Mouse (Mus musculus) fat pad, adult 2 months (tissue): ENCODE measurements around the gene Dhx32.

Experiments used
- DNase-seq: peaks from one replicate; pipeline ENCODE4 v3.0.0-alpha.2; 2011; ENCODE audit warnings: low read depth, low spot score; ENCODE audit errors: extremely low read depth

The Dhx32 gene

DNA sequence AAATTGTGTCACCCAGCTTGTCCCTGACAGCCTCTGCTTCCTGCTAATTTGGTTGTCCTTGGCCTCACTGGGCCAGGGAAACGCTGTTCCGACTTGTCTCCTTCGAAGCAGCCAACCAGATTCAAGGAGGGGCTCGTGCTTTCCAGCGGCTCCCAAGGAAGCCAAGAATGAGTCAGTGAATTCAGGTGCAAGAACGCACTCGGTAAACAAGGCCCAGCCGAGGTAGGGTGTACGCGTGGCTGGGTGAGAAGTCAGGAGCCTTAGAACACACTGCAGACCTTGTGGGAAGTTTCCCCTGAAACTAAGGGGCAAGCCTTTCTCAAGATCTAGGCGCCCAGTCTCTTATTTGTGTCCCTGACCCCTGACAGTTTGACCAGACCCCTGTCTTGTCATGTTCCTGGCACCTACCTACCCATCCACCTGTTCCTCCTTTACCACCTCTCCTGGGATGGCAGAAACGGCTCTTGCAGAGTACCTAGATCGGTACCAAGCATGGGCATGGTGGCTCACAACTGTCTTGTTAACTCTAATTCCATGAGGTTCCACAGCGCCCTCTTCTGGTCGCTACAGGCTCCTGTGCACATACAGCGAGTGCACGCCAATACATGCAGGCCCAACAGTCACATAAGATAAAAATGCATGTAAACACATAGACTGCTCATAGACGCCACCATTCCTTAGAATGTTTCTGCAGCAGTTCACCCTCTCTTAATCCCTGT lies at the start of gene Dhx32:
Dhx32 (minus strand) TSS at position 10 of the 719 bp plus-strand sequence.
- no peak for DNase-seq

DNA sequence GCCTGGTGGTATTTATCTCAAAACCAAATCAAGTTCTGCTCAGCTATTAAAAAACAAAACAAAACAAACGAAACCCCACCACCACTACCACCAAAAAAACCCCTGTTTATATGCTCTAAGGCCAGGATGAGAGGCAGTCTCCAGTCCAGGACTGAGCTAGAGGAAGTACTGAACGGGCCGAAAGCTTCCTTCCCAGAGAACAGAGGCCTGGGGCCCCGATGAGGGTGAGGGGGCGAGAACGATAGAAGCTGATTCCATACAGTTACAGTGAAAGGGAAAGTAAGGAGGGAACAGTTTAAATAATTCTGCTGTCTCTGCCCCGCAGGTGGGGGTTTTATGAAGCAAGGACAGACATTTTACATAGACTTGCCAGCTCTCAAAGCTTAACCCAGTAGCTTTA lies 47.1 kb upstream of the Dhx32 start:
- no peak for DNase-seq

GRCm38 (mm10) chr7:133828514-133828913 lies 46.0 kb upstream of the Dhx32 start:
- no peak for DNase-seq

GRCm38 (mm10) chr7:133824579-133824978 lies 42.1 kb upstream of the Dhx32 start:
- no peak for DNase-seq

GRCm38 (mm10) chr7:133823751-133824150 lies 41.2 kb upstream of the Dhx32 start:
- no peak for DNase-seq

GRCm38 (mm10) chr7:133813331-133813730 lies 30.8 kb upstream of the Dhx32 start:
- no peak for DNase-seq

GRCm38 (mm10) chr7:133812927-133813326 lies 30.4 kb upstream of the Dhx32 start:
- DNase-seq: no peak

DNA sequence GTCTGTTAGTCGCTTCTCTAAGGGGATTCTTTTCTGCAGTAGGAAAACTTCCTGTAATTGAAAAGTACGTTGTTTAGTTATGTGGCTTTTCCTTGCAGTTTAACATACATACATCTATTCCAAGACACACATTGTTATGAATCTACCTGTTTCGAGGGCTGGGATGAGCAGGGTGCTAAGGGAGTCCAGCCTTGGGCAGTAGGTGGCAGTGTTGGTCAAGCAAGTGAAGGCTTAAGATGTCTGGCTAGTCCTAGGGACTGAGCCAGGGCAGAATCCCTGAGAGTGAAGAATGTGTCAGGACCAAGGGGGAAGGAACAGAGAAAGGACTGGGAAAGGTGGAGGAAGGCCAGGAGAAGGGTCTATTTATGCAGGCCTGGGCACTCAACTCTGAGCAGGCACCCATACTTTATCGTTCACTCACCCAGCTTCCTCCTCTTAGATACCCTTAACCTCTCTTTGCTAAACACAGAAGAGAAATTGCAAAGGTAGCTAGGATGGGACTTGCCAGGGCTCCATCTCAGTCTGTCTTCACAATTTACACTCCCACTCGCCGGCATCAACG lies 23.2 kb upstream of the Dhx32 start:
- DNase-seq: no peak

DNA sequence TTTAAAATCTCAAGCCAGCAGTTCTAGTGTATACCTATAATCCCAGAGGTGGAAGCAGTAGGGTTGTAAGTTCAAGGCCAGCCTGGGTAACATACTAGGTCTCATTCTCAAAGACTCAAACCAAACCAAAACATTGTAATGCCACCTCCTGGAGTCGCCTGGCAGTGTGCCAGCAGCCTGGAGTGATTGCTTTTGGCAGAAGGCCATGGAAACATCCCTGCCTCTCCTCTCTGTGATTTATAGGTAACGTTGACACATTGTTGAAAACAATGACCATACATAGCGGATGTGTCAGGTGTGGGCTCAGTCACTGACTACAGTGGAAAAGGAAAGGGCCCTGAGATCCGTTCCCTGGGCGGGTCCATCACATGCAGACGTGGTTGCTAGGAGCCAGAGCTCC lies 19.3 kb upstream of the Dhx32 start:
- no peak for DNase-seq

DNA sequence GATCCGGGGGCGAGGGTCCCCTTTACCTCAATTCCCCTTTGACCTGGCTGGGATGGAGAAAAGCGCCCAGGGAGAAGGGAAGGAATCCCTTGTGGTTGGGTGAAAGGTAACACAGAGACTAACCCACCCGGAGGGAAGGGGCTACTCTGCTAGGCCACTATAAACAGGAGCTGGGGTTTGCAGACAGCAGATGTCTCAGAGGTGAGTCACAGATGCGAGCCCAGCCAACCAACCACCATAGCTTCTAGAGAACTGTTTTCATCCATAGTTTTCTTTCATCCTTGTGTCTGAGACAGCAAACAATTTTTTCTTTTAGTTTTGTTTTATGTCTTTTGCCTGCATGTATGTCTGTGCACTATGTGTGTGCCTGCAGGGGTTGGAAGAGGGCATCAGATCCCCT lies 17.4 kb upstream of the Dhx32 start:
- DNase-seq: no peak

DNA sequence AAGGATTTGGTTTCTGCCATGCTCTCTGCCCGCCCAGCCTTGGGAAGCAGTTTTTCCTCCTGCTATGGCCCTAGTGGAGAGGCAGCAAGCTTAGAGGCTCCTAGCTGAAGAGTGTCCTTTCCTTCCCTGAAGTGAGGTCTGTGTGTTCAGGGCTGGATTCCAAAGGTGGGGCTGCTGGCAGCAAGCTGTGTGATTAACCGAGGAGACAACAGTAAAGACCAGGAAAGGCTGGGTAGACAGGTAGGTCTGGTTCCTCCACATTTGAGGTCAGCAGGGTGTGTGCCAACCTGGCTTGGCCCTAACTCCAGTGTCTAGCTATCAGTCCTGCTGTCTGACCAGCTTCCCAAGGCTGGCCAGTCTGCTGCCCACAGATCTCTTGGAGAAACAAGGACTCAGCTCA lies 12.2 kb upstream of the Dhx32 start:
- DNase-seq: peak; percentile 74

GRCm38 (mm10) chr7:133793248-133794131 lies 11.0 kb upstream of the Dhx32 start:
- peak; percentile 66 for DNase-seq

- DNase-seq: no peak
These were observed 10.2 kb upstream of the Dhx32 start for GRCm38 (mm10) chr7:133792771-133793170.

GRCm38 (mm10) chr7:133790608-133791229 lies 8.2 kb upstream of the Dhx32 start:
- no peak for DNase-seq

- DNase-seq: no peak
These were observed 7.6 kb upstream of the Dhx32 start for GRCm38 (mm10) chr7:133790171-133790570.

- DNase-seq: no peak
These were observed 5.6 kb upstream of the Dhx32 start for GRCm38 (mm10) chr7:133788147-133788546.

- DNase-seq: no peak
These were observed 5.0 kb upstream of the Dhx32 start for GRCm38 (mm10) chr7:133787571-133787970.

- DNase-seq: no peak
These were observed 535 bp downstream of the Dhx32 start for GRCm38 (mm10) chr7:133781991-133782390.

DNA sequence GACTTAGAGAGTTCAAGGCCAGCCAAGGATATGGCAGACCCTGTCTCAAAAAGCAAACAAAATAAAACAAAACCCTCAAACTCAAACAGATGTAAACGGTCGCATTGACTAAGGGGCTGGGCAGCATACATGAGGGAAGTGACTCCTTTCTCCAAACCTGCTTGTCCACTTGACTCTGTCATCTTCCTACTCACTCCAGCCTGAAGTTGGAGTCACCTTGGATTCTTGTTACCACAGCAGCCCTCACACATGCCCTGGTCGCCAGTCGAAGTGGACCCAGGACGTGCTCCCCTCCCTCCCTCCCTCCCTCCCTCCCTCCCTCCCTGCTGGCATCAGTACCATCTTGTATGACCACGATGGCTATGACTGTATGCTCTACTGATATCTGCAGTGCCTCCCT lies 943 bp downstream of the Dhx32 start:
- no peak for DNase-seq

GRCm38 (mm10) chr7:133776626-133776996 lies 5.9 kb downstream of the Dhx32 start, which contains the start of gene Fank1:
Gene Fank1, plus strand, starts transcription at chr7:133776861.
- DNase-seq: no peak
